Mouse (Mus musculus) G1E (cell line): Measurements from ENCODE around the gene Galm. TPM values are rescaled to one million over a fixed set of nuclear protein-coding genes. Genes with fewer than 3 reads are reported as not detected.

Source experiments
- ATAC-seq: 2 replicates; pipeline ENCODE4 v1.8.0; 2016; ENCODE audit warnings: mild to moderate bottlenecking; ENCODE audit not compliant: insufficient number of reproducible peaks, poor library complexity, low FRiP score, severe bottlenecking; ENCODE audit errors: extremely low read depth
- DNase-seq: peaks from one replicate; pipeline ENCODE4 v3.0.0; 2012; ENCODE audit warnings: low spot score
- H3K27me3 ChIP-seq: 2 replicates; pipeline ENCODE4 v1.6.1; 2012; ENCODE audit warnings: mild to moderate bottlenecking, low read length, inconsistent platforms; ENCODE audit not compliant: insufficient read depth
- H3K36me3 ChIP-seq: replicated peaks from 2 replicates; pipeline ENCODE3; 2012; ENCODE audit warnings: mild to moderate bottlenecking, inconsistent platforms
- H3K4me1 ChIP-seq: 2 replicates; pipeline ENCODE4 v1.6.1; 2012; ENCODE audit warnings: low read depth, low read length, inconsistent platforms, mixed read lengths; ENCODE audit not compliant: insufficient read depth
- H3K4me3 ChIP-seq: 2 replicates; pipeline ENCODE4 v1.5.1; 2012; ENCODE audit warnings: low read depth, mild to moderate bottlenecking, inconsistent platforms, low read length, moderate library complexity, mixed read lengths
- H3K9me3 ChIP-seq: replicated peaks from 2 replicates; pipeline ENCODE4 v1.6.1; 2012; ENCODE audit warnings: inconsistent platforms
- CTCF ChIP-seq: IDR thresholded peaks from 2 replicates; pipeline ENCODE4 v1.5.1; 2012; ENCODE audit warnings: low read depth, low read length, inconsistent platforms, mixed read lengths
- GATA1 ChIP-seq: IDR thresholded peaks from 2 replicates; pipeline ENCODE4 v1.6.1; 2012; ENCODE audit warnings: borderline replicate concordance, low read length, inconsistent platforms, mixed read lengths
- GATA2 ChIP-seq: IDR thresholded peaks from 2 replicates; pipeline ENCODE4 v1.6.1; 2012; ENCODE audit warnings: low read depth, low read length, inconsistent platforms, borderline replicate concordance
- POLR2AphosphoS5 ChIP-seq: IDR thresholded peaks from 2 replicates; pipeline ENCODE4 v1.6.1; 2012; ENCODE audit warnings: low read depth, low read length, inconsistent platforms; ENCODE audit not compliant: insufficient replicate concordance
- TAL1 ChIP-seq: conservative IDR thresholded peaks from 2 replicates; pipeline ENCODE4 v1.6.1; 2012; ENCODE audit warnings: low read depth, low read length, inconsistent platforms, mixed read lengths
- polyA plus RNA-seq: library from polyadenylated mRNA; stranded (reverse); fragments of >175 nt; gene quantifications from 2 replicates; pipeline ENCODE4 v1.2.3, GENCODE M21; 2012
- total RNA-seq, 2 experiments: library from RNA; stranded (forward) in 1 of 2; stranded (reverse) in 1 of 2; fragments of 200-1000 nt in 1 of 2; fragments of >200 nt in 1 of 2; fragmentation: Nextera tagmentation in 1 of 2; gene quantifications; 2 replicates each; pipeline ENCODE4 v1.2.3; 2014 to 2017

Galm gene
- total and polyA plus RNA-seq, 3 experiments, result not detected

DNA sequence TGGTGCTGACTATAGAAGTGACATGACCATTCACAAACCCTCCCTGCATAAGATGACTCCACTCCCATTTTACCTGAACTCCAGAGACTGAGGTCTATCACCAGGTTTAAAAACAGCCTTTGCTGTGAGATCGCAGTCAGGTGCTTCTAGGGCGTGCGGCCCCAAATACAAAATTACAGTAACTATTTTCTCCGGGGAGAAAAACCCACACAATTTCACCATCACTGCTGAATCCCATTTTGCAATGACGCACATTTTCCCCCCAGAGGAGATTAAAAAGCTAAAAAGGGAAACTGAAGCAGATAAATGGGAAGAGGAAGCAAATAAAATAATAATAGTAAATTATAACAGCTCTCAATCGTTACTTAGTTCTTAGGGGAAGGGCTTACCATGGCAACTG, 27.4 kb upstream of the Galm start:
- Histone ChIP-seq H3K9me3 (no peaks in the 10 kb centered on the region), H3K4me1 (peaks cover 4% of the 10 kb centered on the region; the same call in 1 of the 2 replicates), H3K36me3 (no peaks in the 10 kb centered on the region), H3K27me3 (peaks cover 11% of the 10 kb centered on the region), H3K4me3 (no peak overlapping the region)
- ATAC-seq (no peak), DNase-seq (no peak)
- TF ChIP-seq GATA1, result no peak
- TF ChIP-seq POLR2AphosphoS5, result no peak
- no peak for TF ChIP-seq CTCF
- no peak for TF ChIP-seq TAL1
- no peak for TF ChIP-seq GATA2

DNA sequence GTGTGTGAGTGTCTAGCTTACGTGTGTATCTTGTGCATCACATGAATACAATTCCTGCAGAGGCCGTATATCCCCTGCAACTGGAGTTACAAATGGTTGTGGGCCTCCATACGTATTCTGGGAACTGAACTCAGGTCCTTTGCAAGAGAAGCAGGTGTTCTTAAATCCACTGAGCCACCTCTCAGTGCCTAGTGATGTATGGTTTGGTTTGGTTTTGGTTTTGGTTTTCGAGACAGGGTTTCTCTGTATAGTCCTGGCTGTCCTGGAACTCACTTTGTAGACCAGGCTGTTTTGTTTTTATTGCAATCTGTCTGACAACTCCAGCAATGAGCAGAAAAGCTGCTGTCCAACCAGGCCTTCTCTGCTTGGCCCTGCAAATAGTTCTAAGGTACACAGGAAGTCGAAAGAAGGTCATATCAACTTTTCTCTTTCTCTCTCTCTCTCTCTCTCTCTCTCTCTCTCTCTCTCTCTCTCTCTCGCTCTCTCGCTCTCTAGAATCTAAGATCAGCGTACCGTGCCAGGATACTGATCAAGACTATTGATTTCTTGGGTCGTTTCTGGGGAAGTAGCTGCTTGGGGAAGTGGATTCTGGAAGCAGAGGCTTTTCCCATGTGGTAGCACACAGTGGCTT, 21.8 kb upstream of the Galm start:
- no peaks in the 10 kb centered on the region for H3K36me3 ChIP-seq
- TF ChIP-seq TAL1 (no peak), POLR2AphosphoS5 (no peak), GATA2 (no peak), CTCF (no peak), GATA1 (no peak)
- no peak for DNase-seq

DNA sequence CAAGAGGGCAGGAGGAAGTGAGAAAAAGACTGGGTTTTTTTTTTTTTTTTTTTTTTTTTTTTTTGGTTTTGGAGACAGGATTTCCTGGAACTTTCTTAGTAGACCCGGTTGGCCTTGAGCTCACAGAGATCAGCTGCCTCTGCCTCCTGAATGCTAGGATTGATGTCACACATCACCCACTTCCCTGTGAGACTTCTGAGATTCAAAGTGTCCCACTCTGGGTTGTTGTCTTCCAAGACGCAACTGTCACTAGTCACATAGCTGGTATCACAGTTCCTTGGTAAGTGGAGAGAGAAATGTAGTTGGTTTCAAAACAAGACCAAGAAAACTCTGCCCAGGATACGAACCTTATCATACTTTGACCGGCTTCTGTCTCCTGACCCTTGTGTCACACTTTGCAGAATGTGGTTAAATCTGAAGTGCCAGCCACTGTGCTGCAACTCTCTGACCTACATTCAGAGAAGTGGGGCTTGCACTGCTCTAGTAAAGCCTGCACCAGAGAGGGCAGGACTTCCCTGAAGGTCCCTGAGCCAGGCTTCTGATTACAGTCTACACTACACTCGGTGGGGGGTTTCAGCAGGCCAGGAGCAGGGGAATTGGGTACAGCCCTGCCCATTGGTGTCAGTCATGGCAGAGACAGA, 14.5 kb upstream of the Galm start:
- no peak for ATAC-seq
- H3K4me3 ChIP-seq, result no peak overlapping the region
- no peaks in the 10 kb centered on the region for H3K9me3 ChIP-seq
- H3K36me3 ChIP-seq, result no peaks in the 10 kb centered on the region
- no peaks in the 10 kb centered on the region for H3K27me3 ChIP-seq
- DNase-seq, result no peak
- H3K4me1 ChIP-seq, result no peaks in the 10 kb centered on the region
- no peak for TF ChIP-seq POLR2AphosphoS5
- no peak for TF ChIP-seq GATA2
- TF ChIP-seq TAL1, result no peak
- TF ChIP-seq CTCF, result no peak
- TF ChIP-seq GATA1, result no peak

More for the DNA sequence above, 21.8 kb upstream of the Galm start:
- Histone ChIP-seq H3K4me3 (no peak overlapping the region), H3K27me3 (peaks cover 3% of the 10 kb centered on the region), H3K9me3 (no peaks in the 10 kb centered on the region), H3K4me1 (no peaks in the 10 kb centered on the region; the same call in 1 of the 2 replicates)
- no peak for ATAC-seq

DNA sequence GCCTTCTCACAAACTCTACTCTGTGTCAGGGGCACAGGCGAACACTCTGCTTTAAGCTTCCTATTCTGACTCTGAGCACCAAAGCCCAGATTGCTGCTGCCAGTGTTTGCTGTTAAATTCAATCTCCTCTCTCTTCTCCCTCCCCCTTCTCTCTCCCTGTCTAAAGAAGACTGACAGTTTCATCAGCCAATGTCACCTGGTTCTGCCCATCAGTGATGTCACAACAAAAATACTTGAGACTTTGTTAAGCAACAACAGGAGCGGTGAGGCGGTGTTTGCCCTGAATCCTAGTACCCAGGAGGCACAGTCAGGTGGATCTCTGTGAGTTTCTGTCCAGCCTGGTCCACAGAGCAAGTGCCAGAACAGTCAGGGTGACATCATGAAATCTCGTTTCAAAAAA, 13.8 kb upstream of the Galm start:
- TF ChIP-seq GATA2 (no peak), CTCF (no peak), POLR2AphosphoS5 (no peak), TAL1 (no peak), GATA1 (no peak)
- no peaks in the 10 kb centered on the region for H3K9me3 ChIP-seq
- ATAC-seq (no peak), DNase-seq (no peak)
- no peaks in the 10 kb centered on the region for H3K27me3 ChIP-seq
- no peak overlapping the region for H3K4me3 ChIP-seq
- H3K36me3 ChIP-seq, result no peaks in the 10 kb centered on the region
- H3K4me1 ChIP-seq, result no peaks in the 10 kb centered on the region

DNA sequence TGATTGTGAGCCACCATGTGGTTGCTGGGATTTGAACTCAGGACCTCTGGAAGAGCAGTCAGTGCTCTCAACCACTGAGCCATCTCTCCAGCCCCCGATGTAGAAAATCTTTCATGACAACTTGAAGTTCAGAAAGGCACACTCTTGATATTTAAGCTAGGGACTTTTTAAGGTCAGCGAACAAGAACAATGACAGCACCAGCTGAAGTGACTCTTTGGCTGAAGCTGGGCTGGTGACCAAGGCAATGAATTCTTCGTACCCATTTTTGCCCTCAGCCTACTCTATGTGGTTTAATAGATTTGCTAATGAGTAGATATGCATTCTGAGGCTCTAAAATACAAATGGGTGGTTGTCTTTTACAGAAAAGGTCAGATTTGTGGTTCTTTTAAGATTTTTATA, 6.9 kb upstream of the Galm start:
- Histone ChIP-seq H3K9me3 (no peaks in the 10 kb centered on the region), H3K27me3 (peaks cover 3% of the 10 kb centered on the region), H3K4me3 (no peak overlapping the region), H3K4me1 (no peaks in the 10 kb centered on the region), H3K36me3 (no peaks in the 10 kb centered on the region)
- no peak for DNase-seq
- no peak for TF ChIP-seq TAL1
- no peak for TF ChIP-seq POLR2AphosphoS5
- ATAC-seq, result no peak

DNA sequence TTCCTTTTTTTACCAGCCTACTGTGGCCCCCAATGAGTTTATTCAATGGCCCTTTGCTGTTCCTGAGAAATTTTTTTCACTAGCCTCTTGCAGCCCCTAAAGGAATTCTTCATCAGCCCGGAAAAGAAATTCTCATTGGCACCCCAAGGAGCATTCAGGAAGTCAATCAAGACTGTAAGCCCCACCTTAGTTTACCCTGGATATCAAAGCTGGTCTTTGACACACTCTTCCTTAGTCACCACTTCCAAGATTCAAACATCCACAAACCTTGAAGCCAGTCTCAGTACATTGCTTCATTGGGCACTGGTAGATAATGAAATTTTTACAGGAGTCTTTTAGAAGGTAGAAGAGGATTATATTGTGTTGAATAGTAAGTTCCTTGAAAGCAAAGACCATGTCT, 5.4 kb upstream of the Galm start:
- no peaks in the 10 kb centered on the region for H3K4me1 ChIP-seq
- peaks cover 7% of the 10 kb centered on the region for H3K27me3 ChIP-seq
- H3K36me3 ChIP-seq, result no peaks in the 10 kb centered on the region
- DNase-seq, result no peak
- no peak for ATAC-seq
- no peak for TF ChIP-seq TAL1
- TF ChIP-seq GATA1, result no peak
- TF ChIP-seq POLR2AphosphoS5, result no peak
- TF ChIP-seq CTCF, result no peak
- no peak for TF ChIP-seq GATA2
- no peaks in the 10 kb centered on the region for H3K9me3 ChIP-seq
- H3K4me3 ChIP-seq, result no peak overlapping the region

DNA sequence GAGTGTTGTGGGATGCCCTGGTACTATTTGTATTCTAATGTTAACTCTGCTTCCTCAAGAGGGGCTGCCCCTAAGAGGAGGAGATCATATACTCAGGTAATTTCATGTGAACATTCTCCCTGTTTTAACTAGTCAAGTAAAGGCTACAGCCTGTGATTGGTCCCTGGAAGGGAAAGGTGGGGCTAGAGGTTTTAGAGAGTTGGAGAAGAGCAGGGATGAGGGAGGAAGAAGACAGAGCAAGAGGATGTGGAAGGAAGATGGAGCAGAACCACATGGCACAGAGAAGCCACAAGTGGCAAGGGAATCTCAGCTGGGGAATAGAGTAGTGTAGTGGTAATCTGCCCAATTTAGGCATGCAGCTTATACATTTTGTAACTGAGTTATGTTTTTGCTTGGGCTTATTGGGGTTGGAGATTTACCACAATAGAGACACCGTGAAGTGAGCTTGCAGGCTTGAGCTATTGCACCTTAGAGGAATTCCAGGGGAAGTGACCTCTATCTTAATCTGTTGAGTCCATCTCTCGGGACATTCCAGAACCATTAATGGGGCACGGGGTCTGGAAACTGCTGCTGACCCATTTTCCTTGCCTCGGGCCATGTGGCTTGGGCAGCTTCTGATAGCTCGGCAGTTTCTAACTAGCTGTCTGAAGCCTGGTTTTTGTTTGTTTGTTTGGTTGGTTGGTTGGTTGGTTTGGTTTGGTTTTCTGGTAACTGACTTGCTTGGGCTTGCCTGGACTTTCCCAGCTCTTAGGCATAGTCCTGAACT, 2.1 kb upstream of the Galm start:
- H3K9me3 ChIP-seq, result no peaks in the 10 kb centered on the region
- no peak overlapping the region for H3K4me3 ChIP-seq
- no peaks in the 10 kb centered on the region for H3K4me1 ChIP-seq
- ATAC-seq, result no peak
- peaks cover 10% of the 10 kb centered on the region for H3K27me3 ChIP-seq
- no peak for DNase-seq
- H3K36me3 ChIP-seq, result no peaks in the 10 kb centered on the region
- TF ChIP-seq TAL1 (no peak), GATA2 (no peak), GATA1 (no peak), CTCF (no peak), POLR2AphosphoS5 (no peak)
